Mouse (Mus musculus) midbrain, embryonic 10.5 days (tissue): Measurements from ENCODE around the gene Dynlt1f. TPM values are rescaled to one million over a fixed set of nuclear protein-coding genes. Genes with fewer than 3 reads are reported as not detected.
A peak's percentile ranks its signal among the peaks of the same experiment; 100 is the strongest.
"Not testable (repeated sequence)": the region's sequence is repeated elsewhere in the genome, so short reads cannot be mapped to it uniquely, and the experiment has no call there.

ENCODE experiments used
- DNase-seq: peaks from one replicate; pipeline ENCODE4 v3.0.0-alpha.2; 2017; ENCODE audit warnings: low spot score
- H3K27ac ChIP-seq: fragments of 300-500 bp; sonication (generic); replicated peaks from 2 replicates; pipeline ENCODE4 v1.5.1; 2016; ENCODE audit warnings: mild to moderate bottlenecking
- H3K27me3 ChIP-seq: fragments of 300-500 bp; sonication (generic); 2 replicates; pipeline ENCODE4 v1.6.1; 2016; ENCODE audit warnings: low read depth, mild to moderate bottlenecking; ENCODE audit not compliant: poor library complexity, severe bottlenecking
- H3K36me3 ChIP-seq: fragments of 300-500 bp; sonication (generic); 2 replicates; pipeline ENCODE4 v1.6.1; 2016; ENCODE audit warnings: mild to moderate bottlenecking, moderate library complexity
- H3K4me1 ChIP-seq: fragments of 300-500 bp; sonication (generic); 2 replicates; pipeline ENCODE4 v1.6.1; 2016
- H3K4me3 ChIP-seq: fragments of 300-500 bp; sonication (generic); 2 replicates; pipeline ENCODE4 v1.5.1; 2016; ENCODE audit warnings: mild to moderate bottlenecking, moderate library complexity
- H3K9me3 ChIP-seq: fragments of 300-500 bp; sonication (generic); replicated peaks from 2 replicates; pipeline ENCODE4 v1.6.1; 2016; ENCODE audit warnings: mild to moderate bottlenecking
- WGBS: fragments of 180-500 bp; shearing (Covaris S2); methylation state at CpG from one replicate; pipeline ENCODE4 v1.1.7; 2016; 5-methylcytosine and 5-hydroxymethylcytosine counted together
- polyA plus RNA-seq: library from polyadenylated mRNA; unstranded; fragments of >200 nt; fragmentation: Nextera tagmentation; extraction: Ambion mirVana; gene quantifications from 2 replicates; pipeline ENCODE4 v1.2.1, GENCODE M21; 2016

Dynlt1f gene
- polyA plus RNA-seq, 1 experiment from 2014 or later = 291 TPM

GRCm38 (mm10) chr17:6684464-6685287, 29.0 kb upstream of the Dynlt1f start:
- H3K9me3 ChIP-seq, H3K36me3 ChIP-seq, H3K4me1 ChIP-seq, H3K4me3 ChIP-seq, H3K27me3 ChIP-seq: not testable (repeated sequence)
- DNase-seq = peak; percentile 32
- no CpG with 5 or more reads among the region's 4 CpGs for WGBS
- peak overlapping the region; percentile 43; the same call in 1 of the 2 replicates for H3K27ac ChIP-seq

- not testable (repeated sequence) for H3K9me3 ChIP-seq, H3K27ac ChIP-seq, DNase-seq, H3K36me3 ChIP-seq, H3K4me1 ChIP-seq, H3K4me3 ChIP-seq, H3K27me3 ChIP-seq
- WGBS = 67% methylated on average over 1 of the region's 5 CpGs
These were observed 28.0 kb upstream of the Dynlt1f start for GRCm38 (mm10) chr17:6683702-6684101.

GRCm38 (mm10) chr17:6681721-6682120, 26.0 kb upstream of the Dynlt1f start:
- not testable (repeated sequence) for H3K4me3 ChIP-seq, DNase-seq, H3K36me3 ChIP-seq, H3K4me1 ChIP-seq, H3K9me3 ChIP-seq, H3K27ac ChIP-seq, H3K27me3 ChIP-seq
- WGBS = 84% methylated on average over 4 of the region's 4 CpGs

- H3K36me3 ChIP-seq, DNase-seq, H3K4me3 ChIP-seq, H3K4me1 ChIP-seq, H3K27ac ChIP-seq, H3K9me3 ChIP-seq, H3K27me3 ChIP-seq: not testable (repeated sequence)
- 100% methylated on average over 1 of the region's 2 CpGs for WGBS
These were observed 22.4 kb upstream of the Dynlt1f start for GRCm38 (mm10) chr17:6678063-6678462.

GRCm38 (mm10) chr17:6674297-6674696, 18.6 kb upstream of the Dynlt1f start:
- H3K36me3 ChIP-seq, H3K4me3 ChIP-seq, H3K27ac ChIP-seq, H3K9me3 ChIP-seq, DNase-seq, H3K4me1 ChIP-seq, H3K27me3 ChIP-seq: not testable (repeated sequence)
- WGBS = 64% methylated on average over 5 of the region's 5 CpGs

- DNase-seq, H3K4me3 ChIP-seq, H3K27me3 ChIP-seq, H3K27ac ChIP-seq, H3K9me3 ChIP-seq, H3K36me3 ChIP-seq, H3K4me1 ChIP-seq: not testable (repeated sequence)
- WGBS = no CpG with 5 or more reads among the region's 6 CpGs
These were observed 12.8 kb upstream of the Dynlt1f start for GRCm38 (mm10) chr17:6668522-6668921.

- not testable (repeated sequence) for H3K27ac ChIP-seq, H3K9me3 ChIP-seq, H3K27me3 ChIP-seq, H3K36me3 ChIP-seq, H3K4me3 ChIP-seq, DNase-seq, H3K4me1 ChIP-seq
- WGBS = 87% methylated on average over 4 of the region's 5 CpGs
These were observed 9.7 kb upstream of the Dynlt1f start for GRCm38 (mm10) chr17:6665389-6665788.

- H3K4me1 ChIP-seq, H3K4me3 ChIP-seq, H3K36me3 ChIP-seq, DNase-seq, H3K9me3 ChIP-seq, H3K27ac ChIP-seq, H3K27me3 ChIP-seq: not testable (repeated sequence)
- 56% methylated on average over 3 of the region's 3 CpGs for WGBS
These were observed 7.1 kb upstream of the Dynlt1f start for GRCm38 (mm10) chr17:6662840-6663239.

GRCm38 (mm10) chr17:6661093-6661816, 5.6 kb upstream of the Dynlt1f start:
- H3K27me3 ChIP-seq, H3K9me3 ChIP-seq, H3K36me3 ChIP-seq, H3K27ac ChIP-seq, H3K4me1 ChIP-seq, H3K4me3 ChIP-seq: not testable (repeated sequence)
- WGBS = 69% methylated on average over 11 of the region's 11 CpGs
- peak; percentile 24 for DNase-seq

- not testable (repeated sequence) for H3K27ac ChIP-seq, H3K4me1 ChIP-seq, H3K36me3 ChIP-seq, H3K9me3 ChIP-seq, H3K27me3 ChIP-seq, H3K4me3 ChIP-seq
- DNase-seq = peak; percentile 5
- 81% methylated on average over 6 of the region's 6 CpGs for WGBS
These were observed 4.9 kb upstream of the Dynlt1f start for GRCm38 (mm10) chr17:6660589-6660988.

GRCm38 (mm10) chr17:6658801-6659200, 3.1 kb upstream of the Dynlt1f start, which contains the start of gene Sytl3:
Gene Sytl3 (plus strand): TSS chr17:6659093.
- H3K4me3 ChIP-seq, H3K27ac ChIP-seq, H3K9me3 ChIP-seq, DNase-seq, H3K36me3 ChIP-seq, H3K4me1 ChIP-seq, H3K27me3 ChIP-seq: not testable (repeated sequence)
- 91% methylated on average over 6 of the region's 7 CpGs for WGBS

- not testable (repeated sequence) for H3K4me1 ChIP-seq, H3K9me3 ChIP-seq, H3K36me3 ChIP-seq, H3K27me3 ChIP-seq, DNase-seq, H3K4me3 ChIP-seq, H3K27ac ChIP-seq
- 100% methylated on average over 1 of the region's 3 CpGs for WGBS
These were observed 771 bp upstream of the Dynlt1f start for GRCm38 (mm10) chr17:6656471-6656870.

GRCm38 (mm10) chr17:6655087-6655511, 601 bp downstream of the Dynlt1f start:
- Histone ChIP-seq H3K27ac (peak overlapping the region; percentile 85), H3K4me3 (peak overlapping the region; percentile 62)
- not testable (repeated sequence) for H3K36me3 ChIP-seq, H3K27me3 ChIP-seq, H3K9me3 ChIP-seq, H3K4me1 ChIP-seq
- WGBS = under 1% methylated on average over 36 of the region's 36 CpGs
- peak; percentile 85 for DNase-seq
